Mouse (Mus musculus) lung, postnatal 36 days (tissue): ENCODE measurements around the gene Srp54b.
"Not testable (repeated sequence)": the region's sequence is repeated elsewhere in the genome, so short reads cannot be mapped to it uniquely, and the experiment has no call there.

Source experiments
- DNase-seq: peaks from one replicate; pipeline ENCODE4 v3.0.0; 2022; ENCODE audit warnings: mixed read lengths

The Srp54b gene

GRCm38 (mm10) chr12:55154559-55155448 is at the start of gene Srp54b:
Srp54b (plus strand) TSS chr12:55155104.
- not testable (repeated sequence) for DNase-seq

GRCm38 (mm10) chr12:55112616-55113015 is 42.3 kb upstream of the Srp54b start:
- not testable (repeated sequence) for DNase-seq

GRCm38 (mm10) chr12:55124242-55124641 is 30.7 kb upstream of the Srp54b start, which contains the start of gene Fam177a:
Fam177a (plus strand) TSS chr12:55124469.
- DNase-seq = not testable (repeated sequence)

- DNase-seq = not testable (repeated sequence)
These were observed 30.2 kb upstream of the Srp54b start for GRCm38 (mm10) chr12:55124731-55125130.

- DNase-seq = not testable (repeated sequence)
These were observed 19.4 kb upstream of the Srp54b start for GRCm38 (mm10) chr12:55135540-55135939.

- not testable (repeated sequence) for DNase-seq
These were observed 17.0 kb upstream of the Srp54b start for GRCm38 (mm10) chr12:55137859-55138258.

- DNase-seq = not testable (repeated sequence)
These were observed 512 bp downstream of the Srp54b start for GRCm38 (mm10) chr12:55155449-55155783.

- not testable (repeated sequence) for DNase-seq
These were observed 12.2 kb downstream of the Srp54b start for GRCm38 (mm10) chr12:55167034-55167557.

GRCm38 (mm10) chr12:55187686-55188085 is 32.8 kb downstream of the Srp54b start:
- not testable (repeated sequence) for DNase-seq

- DNase-seq = not testable (repeated sequence)
These were observed 34.2 kb downstream of the Srp54b start for GRCm38 (mm10) chr12:55189127-55189526.

- not testable (repeated sequence) for DNase-seq
These were observed 44.4 kb downstream of the Srp54b start, which contains the start of gene 1700047I17Rik2 for GRCm38 (mm10) chr12:55199306-55199705. 1700047I17Rik2 (plus strand) TSS chr12:55199592.

- not testable (repeated sequence) for DNase-seq
These were observed 44.9 kb downstream of the Srp54b start for GRCm38 (mm10) chr12:55199799-55200198.

GRCm38 (mm10) chr12:55212944-55213343 is 58.0 kb downstream of the Srp54b start:
- DNase-seq = not testable (repeated sequence)

- DNase-seq = not testable (repeated sequence)
These were observed 75.0 kb downstream of the Srp54b start, which contains the start of gene Srp54c for GRCm38 (mm10) chr12:55229626-55230519. Srp54c (plus strand) TSS chr12:55230168.

- DNase-seq = not testable (repeated sequence)
These were observed 75.6 kb downstream of the Srp54b start for GRCm38 (mm10) chr12:55230520-55230861.
